In the genomic region with DNA sequence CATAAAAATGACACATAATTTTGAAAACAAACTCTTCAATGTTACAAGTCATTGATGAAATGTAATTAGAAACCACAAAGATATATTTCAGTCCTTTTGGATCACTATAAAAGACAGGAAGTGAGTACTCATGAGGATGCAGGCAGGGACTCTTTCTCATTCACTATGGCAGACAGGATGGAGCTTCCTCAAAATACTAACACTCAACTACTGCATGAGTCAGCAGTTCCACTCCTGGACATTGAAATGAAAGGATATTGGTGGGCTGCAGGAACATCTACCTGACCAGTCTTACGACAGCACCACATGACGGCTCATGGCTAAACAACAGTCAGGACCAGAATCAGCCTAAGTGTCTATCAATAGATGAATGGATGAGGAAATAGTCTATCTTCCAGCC, we compare ENCODE assay signal across 29 mouse cellular contexts.
DNase-seq lines count a peak whose midpoint lies in the region; ATAC-seq and TF ChIP-seq lines count a peak whose summit lies in the region.
"Had no signal": no experiment of that assay in that cellular context is flagged by ENCODE, and none has a peak within 500 bp of the region (broad histone marks: within the 10 kb centered on the region; RNA-seq: fewer than 3 reads in every experiment).

No protein-coding gene starts in this region.

- ATAC-seq in granulocyte monocyte progenitor cell, adult 5-6 weeks (replicated peaks; ENCODE audit: poor library complexity, severe bottlenecking): peak; percentile 92
- no peak for ATAC-seq in hindbrain, embryonic 16.5 days
- ATAC-seq: forebrain, embryonic 15.5 days; intestine, embryonic 15.5 days; Patski had no signal

- no peaks in the 10 kb centered on the region for H3K27me3 ChIP-seq in CH12.LX (replicated peaks)
- no peaks in the 10 kb centered on the region for H3K27me3 ChIP-seq in hindbrain, embryonic 16.5 days (replicated peaks; ENCODE audit: control insufficient read depth, insufficient read depth, low read length)
- H3K27me3 ChIP-seq: embryonic facial prominence, embryonic 12.5 days; embryonic facial prominence, embryonic 15.5 days; forebrain, embryonic 12.5 days; forebrain, embryonic 15.5 days; heart, embryonic 13.5 days; hindbrain, embryonic 12.5 days; hindbrain, embryonic 15.5 days; intestine, embryonic 15.5 days; Patski had no signal

- DNase-seq in 3T3-L1 (ENCODE audit: low read depth, low spot score): peak; percentile 32
- DNase-seq in CH12.LX (ENCODE audit: extremely low read depth): peak; percentile 8
- DNase-seq in MEL-GATA-1-ER (ENCODE audit: extremely low read depth, low read depth): peak; percentile 49
- no peak for DNase-seq in left cerebral cortex, adult 9 months (ENCODE audit: low spot score in 2 of 2)
- no peak for DNase-seq in frontal cortex, postnatal 25 days (ENCODE audit: low spot score in 2 of 2)
- no peak for DNase-seq in thymus, postnatal 36 days
- DNase-seq: adrenal gland, adult 2 months; adrenal gland, postnatal 25 days; cerebellum, adult 11-12 months; cerebellum, adult 9-10 months; cerebellum, postnatal 14 days; gastrocnemius, adult 2 months; gastrocnemius, postnatal 14 days; heart, adult 18-20 months; heart, postnatal 14 days; kidney, adult 11 months; kidney, adult 8-10 months had no signal

- no peaks in the 10 kb centered on the region for H3K79me2 ChIP-seq in CH12.LX (replicated peaks; ENCODE audit: control insufficient read depth, extremely low read depth, insufficient read depth, poor library complexity, severe bottlenecking)

- no peaks in the 10 kb centered on the region for H3K9me3 ChIP-seq in CH12.LX (replicated peaks; ENCODE audit: low read length)
- no peaks in the 10 kb centered on the region for H3K9me3 ChIP-seq in hindbrain, embryonic 16.5 days (ENCODE audit: control insufficient read depth, low read length)
- H3K9me3 ChIP-seq: embryonic facial prominence, embryonic 12.5 days; embryonic facial prominence, embryonic 15.5 days; forebrain, embryonic 12.5 days; forebrain, embryonic 15.5 days; heart, embryonic 10.5 days; heart, embryonic 13.5 days; hindbrain, embryonic 12.5 days; hindbrain, embryonic 15.5 days; intestine, embryonic 15.5 days had no signal

- no peak for TF ChIP-seq CTCF in CH12.LX (conservative IDR thresholded peaks at IDR 0.05 in 1 of 2, IDR thresholded peaks at IDR 0.05 in 1 of 2; ENCODE audit: low read depth in 2 of 2, low read length in 2 of 2)

- H3K4me2 ChIP-seq in CH12.LX (ENCODE audit: insufficient read depth, low read depth, poor library complexity, severe bottlenecking): no peak overlapping the region
- no peak overlapping the region for H3K4me2 ChIP-seq in hindbrain, embryonic 16.5 days (ENCODE audit: low read length)
- H3K4me2 ChIP-seq: embryonic facial prominence, embryonic 12.5 days; embryonic facial prominence, embryonic 15.5 days; forebrain, embryonic 12.5 days; forebrain, embryonic 15.5 days; heart, embryonic 13.5 days; hindbrain, embryonic 12.5 days; hindbrain, embryonic 15.5 days; intestine, embryonic 15.5 days had no signal

- peaks cover 0 to 3% of the 10 kb centered on the region in 2 experiments for H3K36me3 ChIP-seq in CH12.LX (replicated peaks in 1 of 2; ENCODE audit: control insufficient read depth in 1 of 2, insufficient read depth in 1 of 2, low read length in 1 of 2)
- H3K36me3 ChIP-seq in hindbrain, embryonic 16.5 days (ENCODE audit: control insufficient read depth, insufficient read depth, low read length): peaks cover 3% of the 10 kb centered on the region; the same call in 1 of the 2 replicates
- H3K36me3 ChIP-seq: embryonic facial prominence, embryonic 12.5 days; embryonic facial prominence, embryonic 15.5 days; forebrain, embryonic 12.5 days; forebrain, embryonic 15.5 days; intestine, embryonic 15.5 days had no signal

- no peak overlapping the region for H3K9ac ChIP-seq in CH12.LX (ENCODE audit: insufficient read depth, low read depth)
- no peak overlapping the region for H3K9ac ChIP-seq in hindbrain, embryonic 16.5 days (ENCODE audit: low read depth, low read length)
- H3K9ac ChIP-seq: embryonic facial prominence, embryonic 12.5 days; embryonic facial prominence, embryonic 15.5 days; forebrain, embryonic 12.5 days; forebrain, embryonic 15.5 days; heart, embryonic 13.5 days; hindbrain, embryonic 12.5 days; hindbrain, embryonic 15.5 days; intestine, embryonic 15.5 days had no signal

- TF ChIP-seq RAD21 in CH12.LX (IDR thresholded peaks at IDR 0.05; ENCODE audit: low read depth, low read length): no peak

- H3K4me3 ChIP-seq in CH12.LX (replicated peaks in 1 of 3; ENCODE audit: low read depth in 2 of 3, low read length in 2 of 3, poor library complexity in 1 of 3): no peak overlapping the region
- H3K4me3 ChIP-seq in hindbrain, embryonic 16.5 days (ENCODE audit: low read length): no peak overlapping the region
- H3K4me3 ChIP-seq: embryonic facial prominence, embryonic 12.5 days; embryonic facial prominence, embryonic 15.5 days; forebrain, embryonic 12.5 days; forebrain, embryonic 15.5 days; gastrocnemius, adult 2 months; heart, embryonic 10.5 days; heart, embryonic 13.5 days; hindbrain, embryonic 12.5 days; hindbrain, embryonic 15.5 days; intestine, embryonic 15.5 days had no signal

- 95% methylated on average over 2 of the region's 2 CpGs for WGBS in hindbrain, embryonic 16.5 days

- peaks cover 2 to 25% of the 10 kb centered on the region in 2 experiments; a peak in 3 of 4 replicates for H3K4me1 ChIP-seq in CH12.LX (ENCODE audit: control insufficient read depth in 1 of 2, insufficient read depth in 2 of 2)
- H3K4me1 ChIP-seq in hindbrain, embryonic 16.5 days (ENCODE audit: control insufficient read depth, insufficient read depth, low read depth, low read length): no peaks in the 10 kb centered on the region
- H3K4me1 ChIP-seq: embryonic facial prominence, embryonic 12.5 days; embryonic facial prominence, embryonic 15.5 days; forebrain, embryonic 12.5 days; forebrain, embryonic 15.5 days; heart, embryonic 10.5 days; hindbrain, embryonic 12.5 days; hindbrain, embryonic 15.5 days; intestine, embryonic 15.5 days had no signal

- TF ChIP-seq POLR2A in CH12.LX (IDR thresholded peaks at IDR 0.05; ENCODE audit: low read depth, low read length): no peak

- H3K27ac ChIP-seq in CH12.LX (ENCODE audit: insufficient read depth, low read depth): no peak overlapping the region
- H3K27ac ChIP-seq in hindbrain, embryonic 16.5 days (ENCODE audit: low read depth, low read length): no peak overlapping the region
- H3K27ac ChIP-seq: embryonic facial prominence, embryonic 12.5 days; embryonic facial prominence, embryonic 15.5 days; forebrain, embryonic 12.5 days; forebrain, embryonic 15.5 days; gastrocnemius, adult 2 months; heart, embryonic 10.5 days; heart, embryonic 13.5 days; hindbrain, embryonic 12.5 days; hindbrain, embryonic 15.5 days; intestine, embryonic 15.5 days had no signal

- dilution Hi-C loops in CH12.LX (cut with MboI; ENCODE audit: extremely low pct_ligation_motif_present, extremely low pct_unique_long_range_greater_than_20kb, low sequenced_read_pairs): no loop called here

- in situ Hi-C loops in CH12.LX (cut with MboI; ENCODE audit: low pct_ligation_motif_present, low pct_unique_long_range_greater_than_20kb, low sequenced_read_pairs): no loop called here

- TF ChIP-seq EP300 in CH12.LX (IDR thresholded peaks at IDR 0.05; ENCODE audit: low read length): no peak

TF ChIP-seq in CH12.LX, 34 proteins besides CTCF, POLR2A, EP300 and RAD21:
- no peak for TF ChIP-seq IRF4 (IDR thresholded peaks at IDR 0.05; ENCODE audit: low read depth, low read length)
- TF ChIP-seq CHD2 (IDR thresholded peaks at IDR 0.05; ENCODE audit: low read length): no peak
- TF ChIP-seq MAFK (IDR thresholded peaks at IDR 0.05; ENCODE audit: insufficient replicate concordance, low read length): peak; percentile 14; the same call in 1 of the 2 replicates
- TF ChIP-seq MAZ (IDR thresholded peaks at IDR 0.05; ENCODE audit: low read depth, low read length): no peak
TF ChIP-seq in CH12.LX: peak in this region for 1.

Comparison
In these comparisons a context has a peak if more than half of its experiments do, and no peak if none do; other contexts are left out.
1. DNase-seq: peak in 3T3-L1 (single experiment), CH12.LX (single experiment) and MEL-GATA-1-ER (single experiment); none in left cerebral cortex, adult 9 months (0 of 2), frontal cortex, postnatal 25 days (0 of 2) and thymus, postnatal 36 days (0 of 2).